Mouse (Mus musculus): ENCODE data around the gene Lypd5. TPM values are rescaled to one million over a fixed set of nuclear protein-coding genes. Genes with fewer than 3 reads are reported as not detected.

The Lypd5 gene
- polyA plus RNA-seq, 1 experiment from 2014 or later = not detected

DNA sequence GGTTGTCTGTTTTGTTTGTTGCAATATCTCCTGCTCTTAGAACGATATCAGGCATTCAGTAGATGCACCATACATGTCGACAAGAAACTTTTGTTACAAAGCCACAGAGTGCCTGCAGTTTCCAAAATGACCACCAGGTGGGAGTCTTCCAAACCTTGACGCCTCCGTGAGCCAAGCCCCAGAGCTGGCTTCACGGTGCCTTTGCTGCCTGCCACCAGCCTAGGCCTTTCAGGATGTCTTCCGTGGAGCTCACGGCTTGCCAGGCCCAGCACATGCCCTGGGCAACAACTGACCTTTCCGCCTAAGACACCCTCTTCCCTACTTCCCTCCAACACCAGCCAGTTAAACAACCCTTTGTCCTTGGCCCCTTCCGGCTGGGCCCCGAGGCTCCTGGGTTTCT is 15.8 kb downstream of the Lypd5 start:
- Histone ChIP-seq H3K4me2 (no peak overlapping the region), H3K9ac (peak overlapping the region; percentile 53; the same call in 1 of the 2 replicates), H3K27ac (no peak overlapping the region), H3K9me3 (no peaks in the 10 kb centered on the region), H3K4me3 (no peak overlapping the region), H3K36me3 (no peaks in the 10 kb centered on the region), H3K4me1 (replicated peaks) (0 out of 2 replicates have a peak, but pooled peaks cover 2% of the 10 kb centered on the region), H3K27me3 (peaks cover 6% of the 10 kb centered on the region; the same call in 1 of the 2 replicates)
- 23% methylated on average over 10 of the region's 10 CpGs for WGBS
- ATAC-seq (ENCODE audit: low FRiP score) = peak; percentile 75

DNA sequence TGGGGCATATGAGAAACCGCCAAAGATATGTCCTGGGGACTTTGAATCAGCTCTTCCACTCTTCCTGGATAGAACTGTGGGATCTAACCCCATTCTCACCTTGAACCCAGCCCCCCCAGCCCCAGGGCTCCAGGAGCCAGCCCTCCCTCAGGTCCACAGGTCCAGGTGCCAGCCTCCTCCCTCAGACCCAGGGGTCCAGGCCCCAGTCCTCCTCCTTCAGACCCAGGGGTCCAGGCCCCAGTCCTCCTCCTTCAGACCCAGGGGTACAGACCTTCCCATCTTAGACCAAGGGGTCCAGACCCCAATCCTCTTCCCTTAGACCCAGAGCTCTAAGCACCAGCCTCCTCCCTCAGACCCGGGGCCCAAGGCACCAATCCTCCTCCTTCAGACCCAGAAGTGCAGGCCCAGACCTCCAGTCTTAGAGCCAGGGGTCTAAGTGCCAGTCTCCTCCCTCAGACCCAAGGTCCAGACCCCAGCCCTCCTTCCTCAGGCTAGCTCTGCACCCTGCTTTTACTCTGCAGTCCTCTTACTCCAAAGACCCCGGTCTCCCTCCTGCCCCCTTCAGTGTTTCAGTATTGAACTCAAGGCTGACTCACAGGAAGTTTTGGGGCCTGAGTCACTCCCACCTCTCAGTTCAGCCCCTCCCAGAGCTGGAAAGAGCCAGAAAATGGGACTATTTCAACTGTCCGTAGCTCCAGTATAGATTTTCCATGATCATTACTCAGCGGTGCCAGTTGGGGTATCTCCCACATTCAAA is 16.4 kb downstream of the Lypd5 start:
- no peaks in the 10 kb centered on the region for H3K36me3 ChIP-seq
- no peaks in the 10 kb centered on the region for H3K9me3 ChIP-seq
- WGBS = 85% methylated on average over 5 of the region's 5 CpGs
- peak overlapping the region; percentile 53; the same call in 1 of the 2 replicates for H3K9ac ChIP-seq
- ATAC-seq (ENCODE audit: low FRiP score) = peak; percentile 55
- H3K4me1 ChIP-seq (replicated peaks) = 0 out of 2 replicates have a peak, but pooled peaks cover 2% of the 10 kb centered on the region
- H3K27me3 ChIP-seq = peaks cover 6% of the 10 kb centered on the region; the same call in 1 of the 2 replicates
- no peak overlapping the region for H3K4me3 ChIP-seq
- H3K4me2 ChIP-seq = no peak overlapping the region
- no peak overlapping the region for H3K27ac ChIP-seq

DNA sequence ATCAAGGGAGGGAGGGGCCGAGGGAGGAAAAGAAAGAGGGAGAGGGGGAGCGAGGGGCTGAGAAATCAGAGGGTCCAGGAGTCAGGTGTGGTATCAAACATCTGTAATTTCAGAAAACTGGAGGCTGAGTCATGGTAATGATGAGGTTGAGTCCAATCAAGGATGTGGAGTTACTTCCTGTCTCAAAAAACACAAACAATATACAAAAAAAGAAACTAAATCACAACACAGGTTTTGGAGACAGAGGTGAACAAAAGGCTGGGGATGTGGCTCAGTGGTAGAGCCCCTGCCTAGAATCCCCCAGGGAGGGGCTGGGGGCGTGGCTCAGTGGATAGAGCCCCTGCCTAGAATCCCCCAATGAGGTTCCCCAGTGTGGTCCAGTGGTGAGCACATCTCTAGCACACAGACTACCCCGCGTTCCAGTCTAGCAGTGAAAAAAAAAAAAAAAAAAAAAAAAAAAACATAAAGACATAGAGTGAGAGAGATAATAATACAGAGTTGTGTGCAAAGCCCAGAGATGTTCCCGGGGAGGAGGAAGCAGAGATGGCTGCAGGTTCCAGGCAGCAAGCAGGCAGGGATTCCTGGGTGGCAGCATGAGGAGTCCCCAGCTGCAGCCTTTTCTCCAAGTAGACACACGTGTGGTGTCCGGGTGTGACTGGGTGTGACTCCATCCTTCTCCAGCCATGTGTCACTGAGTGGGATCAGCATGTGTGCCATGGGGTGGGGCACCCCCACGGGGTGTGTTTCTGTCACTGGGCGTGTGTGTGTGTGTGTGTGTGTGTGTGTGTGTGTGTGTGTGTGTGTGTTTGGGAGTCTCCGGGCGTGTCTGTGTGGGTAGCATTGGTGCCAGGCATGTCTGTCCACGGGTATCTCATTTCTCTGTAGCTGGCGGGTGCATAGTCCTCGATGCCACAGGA is 18.0 kb downstream of the Lypd5 start:
- H3K9ac ChIP-seq = no peak overlapping the region
- H3K9me3 ChIP-seq = no peaks in the 10 kb centered on the region
- H3K4me2 ChIP-seq = no peak overlapping the region
- 76% methylated on average over 14 of the region's 15 CpGs for WGBS
- no peak overlapping the region for H3K4me3 ChIP-seq
- H3K27me3 ChIP-seq = peaks cover 3% of the 10 kb centered on the region; the same call in 1 of the 2 replicates
- no peaks in the 10 kb centered on the region for H3K36me3 ChIP-seq
- no peak for ATAC-seq (ENCODE audit: low FRiP score)
- H3K27ac ChIP-seq = no peak overlapping the region
- H3K4me1 ChIP-seq (replicated peaks) = 0 out of 2 replicates have a peak, but pooled peaks cover 2% of the 10 kb centered on the region

DNA sequence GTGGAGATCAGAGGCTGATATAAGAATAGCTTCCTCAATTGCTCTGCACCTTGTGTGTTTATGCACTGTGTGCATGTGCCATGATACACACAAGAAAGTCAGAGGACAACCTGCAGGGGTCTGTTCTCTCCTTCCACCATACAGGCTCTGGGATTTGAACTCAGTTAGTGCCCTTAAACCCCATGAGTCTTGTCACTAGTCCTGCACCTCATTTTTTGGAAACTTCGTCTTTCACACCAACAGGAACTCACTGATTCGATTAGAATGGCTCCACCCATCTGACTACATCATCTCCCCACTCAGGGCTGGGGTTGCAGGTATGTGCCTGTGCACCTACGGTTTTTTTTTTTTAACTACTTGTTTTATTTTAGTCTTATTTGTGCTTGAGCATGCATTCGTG is 19.2 kb downstream of the Lypd5 start:
- 76% methylated on average over 4 of the region's 4 CpGs for WGBS
- H3K4me3 ChIP-seq = no peak overlapping the region
- H3K4me1 ChIP-seq (replicated peaks) = peaks cover 10% of the 10 kb centered on the region
- ATAC-seq (ENCODE audit: low FRiP score) = no peak
- no peak overlapping the region for H3K9ac ChIP-seq
- no peaks in the 10 kb centered on the region for H3K27me3 ChIP-seq
- no peaks in the 10 kb centered on the region for H3K9me3 ChIP-seq
- no peak overlapping the region for H3K4me2 ChIP-seq
- no peaks in the 10 kb centered on the region for H3K36me3 ChIP-seq
- no peak overlapping the region for H3K27ac ChIP-seq

DNA sequence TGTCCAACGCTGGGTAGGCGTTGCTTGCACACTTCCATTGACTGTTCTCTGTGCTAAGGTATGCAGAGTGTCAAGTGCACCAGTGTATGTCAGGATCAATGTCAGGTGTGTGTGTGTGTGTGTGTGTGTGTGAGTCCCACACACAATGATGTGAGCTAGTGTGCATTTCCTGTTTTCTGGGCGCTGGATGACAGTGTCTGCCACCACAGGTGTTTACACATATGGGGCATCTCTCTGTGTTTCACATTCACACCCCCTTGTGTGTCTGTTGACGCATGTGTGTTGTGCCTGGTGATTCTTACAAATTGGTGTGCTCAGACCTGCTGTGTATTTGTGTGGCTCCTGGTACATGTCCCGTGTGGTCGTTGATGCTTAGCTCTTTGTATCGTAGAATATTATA is 19.9 kb downstream of the Lypd5 start:
- Histone ChIP-seq H3K4me2 (no peak overlapping the region), H3K9me3 (no peaks in the 10 kb centered on the region), H3K36me3 (no peaks in the 10 kb centered on the region), H3K27me3 (no peaks in the 10 kb centered on the region), H3K4me3 (no peak overlapping the region), H3K9ac (no peak overlapping the region), H3K4me1 (replicated peaks) (peaks cover 18% of the 10 kb centered on the region), H3K27ac (no peak overlapping the region)
- WGBS = 88% methylated on average over 7 of the region's 7 CpGs
- ATAC-seq (ENCODE audit: low FRiP score) = no peak

DNA sequence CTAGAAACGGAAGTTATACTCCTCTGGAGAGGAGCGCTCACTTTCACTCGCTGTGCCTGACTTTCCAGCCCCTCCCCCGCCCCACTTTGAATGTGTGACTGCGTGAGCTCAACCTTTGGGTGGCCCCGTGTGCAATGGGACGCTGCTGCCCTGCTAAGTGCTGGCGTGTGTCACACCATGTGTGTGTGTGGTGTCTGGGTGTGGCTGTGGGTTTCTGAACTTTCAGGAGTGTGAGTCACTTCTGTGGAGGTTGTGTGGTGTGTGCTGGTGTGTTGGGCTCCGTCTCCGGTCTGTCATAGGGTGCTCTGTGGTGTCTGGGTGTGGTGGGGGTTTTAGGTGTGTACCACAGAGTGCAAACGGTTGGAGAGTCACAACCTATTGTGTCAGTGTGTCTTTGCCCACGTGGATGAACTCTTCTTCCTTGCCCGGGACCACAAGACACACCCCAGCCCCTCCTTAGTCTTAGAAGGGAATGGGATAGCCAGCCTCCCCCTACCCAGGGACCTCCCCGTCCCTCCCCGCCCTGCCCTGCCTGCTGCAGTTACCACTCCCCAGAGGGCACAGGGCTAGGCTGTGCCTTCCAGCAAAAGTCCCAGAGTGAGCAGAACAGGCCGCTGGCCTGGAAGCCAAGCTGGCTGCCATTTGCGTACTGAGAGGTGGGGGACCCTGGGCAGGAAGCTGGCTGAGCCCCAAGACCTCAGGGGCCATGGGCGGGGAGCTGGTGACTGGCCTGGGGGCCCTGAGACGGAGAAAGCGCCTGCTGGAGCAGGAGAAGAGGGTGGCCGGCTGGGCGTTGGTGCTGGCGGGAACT is 20.9 kb downstream of the Lypd5 start, which contains the start of gene Kcnn4:
Gene Kcnn4 (plus strand): TSS at position 533 of the 811 bp plus-strand sequence.
- Histone ChIP-seq H3K9me3 (no peaks in the 10 kb centered on the region), H3K36me3 (no peaks in the 10 kb centered on the region), H3K4me1 (replicated peaks) (peaks cover 20% of the 10 kb centered on the region), H3K27ac (no peak within 1 kb of the TSS), H3K4me2 (no peak within 1 kb of the TSS), H3K9ac (no peak within 1 kb of the TSS), H3K4me3 (no peak within 1 kb of the TSS), H3K27me3 (no peaks in the 10 kb centered on the region)
- ATAC-seq (ENCODE audit: low FRiP score) = no peak
- whole genome bisulfite sequencing = 44% methylated on average over 23 of the region's 23 CpGs

- H3K36me3 ChIP-seq = no peaks in the 10 kb centered on the region
- no peaks in the 10 kb centered on the region for H3K9me3 ChIP-seq
- H3K4me1 ChIP-seq (replicated peaks) = peaks cover 19% of the 10 kb centered on the region
- WGBS = 82% methylated on average over 6 of the region's 7 CpGs
- no peak overlapping the region for H3K27ac ChIP-seq
- H3K27me3 ChIP-seq = no peaks in the 10 kb centered on the region
- no peak overlapping the region for H3K4me3 ChIP-seq
- no peak overlapping the region for H3K9ac ChIP-seq
- ATAC-seq (ENCODE audit: low FRiP score) = no peak
- no peak overlapping the region for H3K4me2 ChIP-seq
Measured at GRCm38 (mm10) chr7:24371012-24371808, 22.2 kb downstream of the Lypd5 start.

GRCm38 (mm10) chr7:24371809-24372145 is 22.8 kb downstream of the Lypd5 start:
- no peak overlapping the region for H3K4me2 ChIP-seq
- no peak for ATAC-seq (ENCODE audit: low FRiP score)
- no peak overlapping the region for H3K9ac ChIP-seq
- H3K27me3 ChIP-seq = peaks cover 4% of the 10 kb centered on the region
- peaks cover 20% of the 10 kb centered on the region for H3K4me1 ChIP-seq (replicated peaks)
- H3K36me3 ChIP-seq = no peaks in the 10 kb centered on the region
- no peak overlapping the region for H3K4me3 ChIP-seq
- H3K9me3 ChIP-seq = no peaks in the 10 kb centered on the region
- 74% methylated on average over 3 of the region's 3 CpGs for WGBS
- H3K27ac ChIP-seq = no peak overlapping the region

DNA sequence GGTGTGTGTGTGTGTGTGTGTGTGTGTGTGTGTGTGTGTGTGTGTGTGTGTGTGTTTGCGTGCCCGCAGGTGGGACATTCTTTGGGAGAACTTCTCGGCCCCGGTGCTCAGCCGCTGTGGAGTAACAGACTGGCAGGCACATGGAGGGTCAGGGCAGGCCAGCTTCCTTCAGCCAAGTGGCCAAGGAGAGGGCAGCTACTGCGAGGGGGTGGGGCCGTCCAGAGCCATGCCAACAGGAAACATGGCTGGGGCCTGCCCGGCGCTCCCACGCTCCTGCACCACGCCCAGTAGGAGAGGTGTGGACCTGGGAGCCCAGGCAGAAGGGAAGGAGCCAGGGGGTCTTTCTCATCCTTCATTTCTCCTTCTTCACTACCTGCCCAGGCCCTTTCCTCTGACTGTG is 23.3 kb downstream of the Lypd5 start:
- Histone ChIP-seq H3K27me3 (peaks cover 9% of the 10 kb centered on the region), H3K4me2 (no peak overlapping the region), H3K36me3 (no peaks in the 10 kb centered on the region), H3K4me1 (replicated peaks) (peaks cover 26% of the 10 kb centered on the region), H3K4me3 (no peak overlapping the region), H3K9ac (no peak overlapping the region), H3K9me3 (no peaks in the 10 kb centered on the region), H3K27ac (peak overlapping the region; percentile 77)
- no peak for ATAC-seq (ENCODE audit: low FRiP score)
- 79% methylated on average over 6 of the region's 11 CpGs for WGBS

- Histone ChIP-seq H3K27me3 (peaks cover 13% of the 10 kb centered on the region), H3K36me3 (no peaks in the 10 kb centered on the region), H3K4me3 (no peak overlapping the region), H3K9me3 (no peaks in the 10 kb centered on the region), H3K4me2 (no peak overlapping the region), H3K9ac (no peak overlapping the region), H3K4me1 (replicated peaks) (peaks cover 28% of the 10 kb centered on the region), H3K27ac (peak overlapping the region; percentile 77)
- WGBS = 73% methylated on average over 4 of the region's 4 CpGs
- no peak for ATAC-seq (ENCODE audit: low FRiP score)
Measured at GRCm38 (mm10) chr7:24372786-24373185, 23.8 kb downstream of the Lypd5 start.
